Mouse (Mus musculus) mature B cell (primary cell): ENCODE data around the gene Gm9837.

Experiments
- in situ Hi-C: fragments of 300-500 bp; cut with MboI; formaldehyde crosslinking; loops from 2 replicates; pipeline ENCODE4 v1.14.3; 2019

Gm9837 gene

DNA sequence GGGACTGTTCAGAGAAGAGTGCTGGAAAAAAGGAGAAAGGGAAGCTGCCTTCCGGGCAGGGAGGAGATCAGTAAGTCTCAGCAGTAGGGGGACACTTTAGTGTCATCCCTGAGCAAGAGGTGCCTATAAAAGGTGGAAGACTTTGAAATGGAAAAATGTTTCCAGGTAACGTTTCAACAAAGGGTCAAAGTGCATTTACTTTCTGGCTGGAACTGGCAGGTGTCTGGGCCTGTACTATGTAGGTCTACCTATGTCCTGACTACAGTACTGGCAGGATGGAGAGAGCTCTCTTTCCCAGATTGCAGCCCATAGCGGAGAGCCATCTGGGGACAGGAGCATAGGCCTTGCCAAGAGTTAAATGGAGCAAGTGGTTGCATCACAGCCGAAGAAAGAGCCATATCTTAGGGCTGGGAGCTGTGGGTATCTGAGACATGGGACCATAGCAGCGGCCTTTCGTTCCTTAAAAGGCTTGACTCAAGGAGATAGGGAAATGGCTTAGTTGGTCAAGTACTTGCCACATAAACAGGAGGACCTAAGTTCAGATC, 44.5 kb downstream of the Gm9837 start:
- in situ Hi-C loops = no loop called here

DNA sequence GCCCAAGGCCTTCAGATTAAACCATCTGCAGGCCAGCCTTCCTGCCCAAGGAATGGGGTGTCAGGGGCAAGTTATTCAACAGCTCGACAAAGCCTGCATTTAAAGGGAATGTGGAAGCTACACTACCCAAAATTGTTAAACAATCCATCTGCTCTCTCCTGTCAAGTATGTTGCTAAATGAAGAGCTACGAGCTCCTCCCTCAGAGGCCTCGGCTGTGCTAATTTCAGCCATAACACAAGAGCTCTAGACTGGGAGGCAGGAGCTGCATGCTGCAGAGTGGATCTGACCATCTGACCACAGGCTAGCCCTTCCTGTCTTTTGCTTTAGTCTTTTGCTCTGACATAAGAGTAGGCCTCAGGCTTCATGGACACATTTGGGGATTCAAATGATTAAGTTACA, 45.0 kb downstream of the Gm9837 start:
- in situ Hi-C loops = no loop called here

GRCm38 (mm10) chr11:53424826-53425225, 45.5 kb downstream of the Gm9837 start:
- in situ Hi-C loops = no loop called here

DNA sequence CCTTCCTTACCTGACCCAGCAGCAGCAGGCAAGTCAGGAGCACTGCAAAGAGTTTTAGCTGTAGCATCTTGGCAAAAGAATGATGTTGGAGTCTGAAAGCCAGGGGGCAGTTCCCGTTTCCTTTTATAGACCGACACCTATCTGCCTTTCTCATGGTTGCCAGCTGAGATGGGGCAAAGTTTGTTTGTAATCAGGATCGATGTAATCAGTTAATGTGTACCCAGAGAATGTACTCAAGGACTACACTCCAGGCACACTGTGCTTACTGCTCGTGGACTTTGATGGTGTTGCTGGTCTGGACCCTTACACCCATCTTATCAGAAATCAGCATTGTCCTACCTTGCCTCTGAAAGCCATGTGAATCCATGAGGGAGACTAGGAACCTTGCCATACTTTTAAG, 47.2 kb downstream of the Gm9837 start, which contains the start of gene Leap2:
TSS of gene Leap2 (minus strand) at position 135 of the 400 bp plus-strand sequence.
- in situ Hi-C loops = no loop called here
